Mouse (Mus musculus): ENCODE measurements around the gene Adamts9. TPM values are rescaled to one million over a fixed set of nuclear protein-coding genes. Genes with fewer than 3 reads are reported as not detected.

Gene Adamts9
- polyA plus RNA-seq, 1 experiment from 2014 or later = 6.4 TPM

DNA sequence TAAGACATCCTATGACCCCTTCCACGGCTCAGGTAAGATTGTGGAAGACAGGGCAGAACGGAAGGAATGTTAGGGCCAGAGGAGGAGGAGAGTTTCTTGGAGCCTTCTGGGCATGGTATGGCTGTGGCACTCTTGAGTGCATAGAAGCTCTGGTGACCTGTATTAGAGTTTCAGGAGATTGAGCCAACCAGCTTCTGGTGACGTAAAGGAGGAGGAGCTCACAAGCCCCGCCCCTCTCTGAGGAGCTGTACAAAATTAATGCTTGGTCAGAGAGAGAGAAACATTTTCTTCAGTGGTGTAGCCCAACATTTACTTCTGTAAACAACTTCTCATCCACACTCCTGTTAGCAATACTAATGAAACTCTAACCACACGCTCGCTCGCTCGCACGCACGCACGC lies 140.9 kb downstream of the Adamts9 start:
- H3K27ac ChIP-seq (ENCODE audit: low read length) = no peak overlapping the region
- DNase-seq (ENCODE audit: low spot score) = no peak

DNA sequence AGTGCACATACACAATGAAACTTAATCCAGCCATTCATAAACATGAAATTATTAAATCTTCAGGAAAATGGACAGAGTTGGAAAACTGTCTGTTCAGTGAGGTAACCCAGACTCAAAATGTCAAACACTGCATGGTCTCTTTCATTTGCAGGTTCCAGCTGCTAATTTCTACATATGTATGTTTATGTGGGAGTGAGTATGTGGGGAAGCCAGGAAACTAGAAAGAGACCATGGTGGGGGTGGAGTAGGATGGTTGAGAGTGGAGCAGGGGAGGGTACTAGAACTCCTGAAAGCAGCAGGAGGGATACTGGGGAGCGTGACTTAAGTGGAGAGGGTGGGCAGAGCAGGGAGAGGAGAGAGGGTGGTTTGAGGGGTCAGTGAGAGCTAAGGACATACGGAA lies 141.8 kb downstream of the Adamts9 start:
- WGBS = 86% methylated on average over 2 of the region's 2 CpGs
- no peak overlapping the region for H3K27ac ChIP-seq (ENCODE audit: low read length)
- H3K36me3 ChIP-seq (ENCODE audit: insufficient read depth, low read length) = peaks cover 23% of the 10 kb centered on the region
- H3K4me3 ChIP-seq (ENCODE audit: low read depth, low read length) = no peak overlapping the region
- TF ChIP-seq CTCF (IDR thresholded peaks at IDR 0.05) (no peak), EP300 (IDR thresholded peaks at IDR 0.05) (no peak)
- H3K4me2 ChIP-seq (replicated peaks; ENCODE audit: low read depth, low read length) = no peak overlapping the region
- ATAC-seq (no peak), DNase-seq (ENCODE audit: low spot score) (no peak)
- H3K4me1 ChIP-seq (ENCODE audit: insufficient read depth, low read depth, low read length) = no peaks in the 10 kb centered on the region
- no peaks in the 10 kb centered on the region for H3K27me3 ChIP-seq (replicated peaks; ENCODE audit: insufficient read depth, low read length)
- H3K9me3 ChIP-seq (ENCODE audit: low read length) = no peaks in the 10 kb centered on the region
- H3K9ac ChIP-seq (replicated peaks; ENCODE audit: low read depth) = no peak overlapping the region

More for the DNA sequence above, 140.9 kb downstream of the Adamts9 start:
- WGBS = 91% methylated on average over 11 of the region's 11 CpGs
- TF ChIP-seq CTCF (IDR thresholded peaks at IDR 0.05) = no peak
- no peak for TF ChIP-seq EP300 (IDR thresholded peaks at IDR 0.05)
- ATAC-seq = no peak
- no peak overlapping the region for H3K4me2 ChIP-seq (replicated peaks; ENCODE audit: low read depth, low read length)
- H3K27me3 ChIP-seq (replicated peaks; ENCODE audit: insufficient read depth, low read length) = no peaks in the 10 kb centered on the region
- no peak overlapping the region for H3K9ac ChIP-seq (replicated peaks; ENCODE audit: low read depth)
- no peak overlapping the region for H3K4me3 ChIP-seq (ENCODE audit: low read depth, low read length)
- H3K36me3 ChIP-seq (ENCODE audit: insufficient read depth, low read length) = peaks cover 23% of the 10 kb centered on the region
- H3K9me3 ChIP-seq (ENCODE audit: low read length) = no peaks in the 10 kb centered on the region
- H3K4me1 ChIP-seq (ENCODE audit: insufficient read depth, low read depth, low read length) = no peaks in the 10 kb centered on the region

- H3K9me3 ChIP-seq (ENCODE audit: low read length) = no peaks in the 10 kb centered on the region
- DNase-seq (ENCODE audit: low spot score) (no peak), ATAC-seq (no peak)
- H3K4me1 ChIP-seq (ENCODE audit: insufficient read depth, low read depth, low read length) = no peaks in the 10 kb centered on the region
- no peak overlapping the region for H3K4me3 ChIP-seq (ENCODE audit: low read depth, low read length)
- H3K9ac ChIP-seq (replicated peaks; ENCODE audit: low read depth) = no peak overlapping the region
- TF ChIP-seq CTCF (IDR thresholded peaks at IDR 0.05) = no peak
- TF ChIP-seq EP300 (IDR thresholded peaks at IDR 0.05) = no peak
- whole genome bisulfite sequencing = 74% methylated on average over 6 of the region's 6 CpGs
- no peaks in the 10 kb centered on the region for H3K27me3 ChIP-seq (replicated peaks; ENCODE audit: insufficient read depth, low read length)
- no peak overlapping the region for H3K4me2 ChIP-seq (replicated peaks; ENCODE audit: low read depth, low read length)
- no peak overlapping the region for H3K27ac ChIP-seq (ENCODE audit: low read length)
- peaks cover 15% of the 10 kb centered on the region for H3K36me3 ChIP-seq (ENCODE audit: insufficient read depth, low read length)
These were observed 149.5 kb downstream of the Adamts9 start for GRCm38 (mm10) chr6:92793804-92794203.

DNA sequence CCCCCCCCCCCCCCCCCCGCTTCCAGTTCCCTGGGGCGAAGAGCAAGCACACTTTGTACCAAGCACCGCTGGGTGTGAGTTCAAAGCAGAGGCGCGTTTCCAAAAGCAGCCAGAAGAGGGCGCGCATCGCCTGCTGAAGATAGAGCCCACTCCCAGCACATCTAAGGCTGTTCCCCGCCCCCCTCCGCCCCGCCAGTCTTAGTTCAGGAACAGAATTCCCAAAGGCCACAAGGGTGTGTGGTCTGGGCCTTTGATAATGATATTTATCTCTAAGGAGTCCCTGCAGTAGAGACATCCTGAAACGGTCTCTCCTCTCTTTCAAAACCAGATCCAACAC lies 155.9 kb downstream of the Adamts9 start:
- peak; percentile 17; the same call in 1 of the 2 replicates for TF ChIP-seq EP300 (IDR thresholded peaks at IDR 0.05)
- TF ChIP-seq CTCF (IDR thresholded peaks at IDR 0.05) = peak; percentile 86
- Histone ChIP-seq H3K9me3 (ENCODE audit: low read length) (no peaks in the 10 kb centered on the region), H3K9ac (replicated peaks; ENCODE audit: low read depth) (no peak overlapping the region), H3K36me3 (ENCODE audit: insufficient read depth, low read length) (no peaks in the 10 kb centered on the region), H3K27ac (ENCODE audit: low read length) (no peak overlapping the region), H3K4me1 (ENCODE audit: insufficient read depth, low read depth, low read length) (no peaks in the 10 kb centered on the region), H3K4me3 (ENCODE audit: low read depth, low read length) (no peak overlapping the region), H3K27me3 (replicated peaks; ENCODE audit: insufficient read depth, low read length) (no peaks in the 10 kb centered on the region), H3K4me2 (replicated peaks; ENCODE audit: low read depth, low read length) (no peak overlapping the region)
- ATAC-seq (peak; percentile 93), DNase-seq (ENCODE audit: low spot score) (peak; percentile 88)
- WGBS = 1% methylated on average over 11 of the region's 12 CpGs

GRCm38 (mm10) chr6:92786701-92787375 lies 156.5 kb downstream of the Adamts9 start:
- Histone ChIP-seq H3K9me3 (ENCODE audit: low read length) (no peaks in the 10 kb centered on the region), H3K36me3 (ENCODE audit: insufficient read depth, low read length) (no peaks in the 10 kb centered on the region), H3K4me2 (replicated peaks; ENCODE audit: low read depth, low read length) (no peak overlapping the region), H3K4me3 (ENCODE audit: low read depth, low read length) (no peak overlapping the region), H3K27ac (ENCODE audit: low read length) (no peak overlapping the region), H3K9ac (replicated peaks; ENCODE audit: low read depth) (no peak overlapping the region), H3K27me3 (replicated peaks; ENCODE audit: insufficient read depth, low read length) (no peaks in the 10 kb centered on the region), H3K4me1 (ENCODE audit: insufficient read depth, low read depth, low read length) (no peaks in the 10 kb centered on the region)
- 36% methylated on average over 20 of the region's 20 CpGs for WGBS
- DNase-seq (ENCODE audit: low spot score) = no peak
- ATAC-seq = peak; percentile 41
- TF ChIP-seq CTCF (IDR thresholded peaks at IDR 0.05) (no peak), EP300 (IDR thresholded peaks at IDR 0.05) (no peak)

DNA sequence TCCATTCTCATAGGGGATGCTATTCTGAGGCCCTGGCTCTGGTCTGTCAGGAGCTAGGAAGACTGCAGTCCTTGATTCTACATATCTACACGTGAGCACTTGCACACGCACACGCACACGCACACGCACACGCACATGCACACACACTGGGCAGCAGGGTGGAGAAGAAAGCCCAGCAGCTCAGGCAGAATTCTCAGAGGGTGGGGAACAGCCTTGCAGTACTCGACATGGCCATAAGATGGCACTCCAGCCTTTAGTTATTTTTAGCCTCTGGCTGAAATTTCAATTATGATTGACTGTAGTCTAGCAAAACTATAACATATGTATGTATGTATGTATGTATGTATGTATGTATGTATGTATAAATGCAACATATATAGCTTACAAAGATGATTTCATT lies 158.5 kb downstream of the Adamts9 start:
- H3K4me3 ChIP-seq (ENCODE audit: low read depth, low read length) = no peak overlapping the region
- peak; percentile 65 for DNase-seq (ENCODE audit: low spot score)
- WGBS = 27% methylated on average over 7 of the region's 7 CpGs

More for the DNA sequence above, 158.5 kb downstream of the Adamts9 start:
- H3K4me2 ChIP-seq (replicated peaks; ENCODE audit: low read depth, low read length) = no peak overlapping the region
- no peaks in the 10 kb centered on the region for H3K4me1 ChIP-seq (ENCODE audit: insufficient read depth, low read depth, low read length)
- H3K27ac ChIP-seq (ENCODE audit: low read length) = no peak overlapping the region
- ATAC-seq = no peak
- TF ChIP-seq EP300 (IDR thresholded peaks at IDR 0.05) = no peak
- TF ChIP-seq CTCF (IDR thresholded peaks at IDR 0.05) = peak; percentile 90
- no peaks in the 10 kb centered on the region for H3K27me3 ChIP-seq (replicated peaks; ENCODE audit: insufficient read depth, low read length)
- H3K9ac ChIP-seq (replicated peaks; ENCODE audit: low read depth) = no peak overlapping the region
- H3K36me3 ChIP-seq (ENCODE audit: insufficient read depth, low read length) = no peaks in the 10 kb centered on the region
- H3K9me3 ChIP-seq (ENCODE audit: low read length) = no peaks in the 10 kb centered on the region

Data from lung, postnatal 0 days (tissue).